Mouse (Mus musculus): Measurements from ENCODE around the gene Tmem45a2.

- TF ChIP-seq CTCF (IDR thresholded peaks at IDR 0.05; ENCODE audit: extremely low read depth, insufficient read length, insufficient replicate concordance, low read depth, low read length) (no peak), POLR2A (IDR thresholded peaks at IDR 0.05; ENCODE audit: low read depth, low read length) (no peak)
These were observed 9.1 kb downstream of the Tmem45a2 start for GRCm38 (mm10) chr16:57062045-57062444.
